Mouse (Mus musculus) duodenum, adult 2 months (tissue): ENCODE data around the gene Col18a1. TPM values are rescaled to one million over a fixed set of nuclear protein-coding genes. Genes with fewer than 3 reads are reported as not detected.

Experiments used
- polyA plus RNA-seq: library from polyadenylated mRNA; depleted of rRNA; stranded (reverse); fragments of >200 nt; gene quantifications from 2 replicates; pipeline ENCODE4 v1.2.3, GENCODE M21; 2012; ENCODE audit warnings: low replicate concordance; rRNA removed

Col18a1 gene
- 43.6 and 48.5 TPM in 2 replicates for polyA plus RNA-seq

GRCm38 (mm10) chr10:77165963-77166717 is at the start of gene Col18a1:
Gene Col18a1 (minus strand): TSS chr10:77166548.

GRCm38 (mm10) chr10:77031768-77032375 is 134.5 kb downstream of the Col18a1 start, which contains the start of gene Slc19a1:
Gene Slc19a1 (plus strand): TSS chr10:77032241.

Other genes starting within 250 kb of the Col18a1 start
- gene Pcbp3, start 204.7 kb downstream of the Col18a1 start, polyA plus RNA-seq: 3.8 and 3.9 TPM in 2 replicates
- gene Slc19a1, start 134.3 kb downstream of the Col18a1 start, polyA plus RNA-seq: 60.8 and 160 TPM in 2 replicates
- 37.3 and 49.8 TPM in 2 replicates for gene Pofut2, start 92.7 kb upstream of the Col18a1 start, polyA plus RNA-seq